Mouse (Mus musculus) gastrocnemius, postnatal 36 days (tissue): Measurements from ENCODE around the gene Ptprq. TPM values are rescaled to one million over a fixed set of nuclear protein-coding genes. Genes with fewer than 3 reads are reported as not detected.

Source experiments
- DNase-seq, 2 experiments: peaks; one replicate each; pipeline ENCODE4 v3.0.0; 2022
- intact Hi-C: fragments of 180-260 bp; cut with DNase I; formaldehyde crosslinking; loops from one replicate; pipeline ENCODE4 v1.15.1; 2025
- microRNA-seq, 2 experiments: library from miRNA; unstranded; fragments of <30 nt; microRNA quantifications; one replicate each; pipeline ENCODE4 v1.2.0; 2021
- total RNA-seq, 2 experiments: library from RNA; stranded (reverse); gene quantifications; 2 replicates each; pipeline ENCODE4 v1.2.3; 2021

Ptprq gene
- total RNA-seq, 2 experiments from 2014 or later, result 0.15 to 0.23 TPM

- DNase-seq, result peak in 1 of 2 experiments; percentile 24
- intact Hi-C loops, result loop anchor here (5.0 kb wide), 1 partner anchor 73 kb away; no protein-coding TSS in a partner anchor
Measured at GRCm38 (mm10) chr10:107493580-107494474, 226.0 kb downstream of the Ptprq start.

GRCm38 (mm10) chr10:107492867-107493579, 226.8 kb downstream of the Ptprq start:
- intact Hi-C loops, result loop anchor here (5.0 kb wide), 1 partner anchor 74 kb away; no protein-coding TSS in a partner anchor
- no peak for DNase-seq

- intact Hi-C loops, result no loop called here
- no peak for DNase-seq
Measured at GRCm38 (mm10) chr10:107488654-107489315, 231.1 kb downstream of the Ptprq start.

- DNase-seq, result no peak
- intact Hi-C loops, result no loop called here
Measured at GRCm38 (mm10) chr10:107486770-107487169, 233.1 kb downstream of the Ptprq start.

GRCm38 (mm10) chr10:107485870-107486269, 234.0 kb downstream of the Ptprq start, which contains the start of gene Myf5:
Gene Myf5 (minus strand): TSS chr10:107486134.
- DNase-seq, result no peak
- intact Hi-C loops, result no loop called here

- no peak for DNase-seq
- intact Hi-C loops, result no loop called here
Measured at GRCm38 (mm10) chr10:107484050-107484449, 235.8 kb downstream of the Ptprq start.

GRCm38 (mm10) chr10:107473497-107473896, 246.4 kb downstream of the Ptprq start:
- intact Hi-C loops, result no loop called here
- no peak for DNase-seq

- DNase-seq, result no peak
- intact Hi-C loops, result no loop called here
Measured at GRCm38 (mm10) chr10:107471712-107472111, 248.1 kb downstream of the Ptprq start.

- no peak for DNase-seq
- intact Hi-C loops, result no loop called here
Measured at GRCm38 (mm10) chr10:107467819-107468218, 252.0 kb downstream of the Ptprq start.

Small RNA genes within 50 kb of the gene (microRNA-seq; reads per million reads assigned to microRNA genes)
- gene Gm44403, result 0 reads per million in 2 experiments

Other genes starting within 250 kb of the Ptprq start
- gene Myf5, start 233.9 kb downstream of the Ptprq start, total RNA-seq, result 1 to 10 TPM; 2.3 to 2.6 TPM
- 100 to 1,000 TPM; 105 to 124 TPM for gene Myf6, start 225.3 kb downstream of the Ptprq start, total RNA-seq
- not detected for gene Otogl, start 192.1 kb upstream of the Ptprq start, total RNA-seq